Mouse (Mus musculus) kidney, adult 2 months (tissue): ENCODE data around the gene Pbxip1. TPM values are rescaled to one million over a fixed set of nuclear protein-coding genes. Genes with fewer than 3 reads are reported as not detected.

Source experiments
- DNase-seq: peaks from one replicate; pipeline ENCODE4 v3.0.0; 2021
- H3K27ac ChIP-seq: fragments of 200-500 bp; 2 replicates; pipeline ENCODE4 v1.5.1; 2012; ENCODE audit warnings: low read depth, low read length, control low read depth, inconsistent platforms; ENCODE audit not compliant: insufficient read depth
- H3K27me3 ChIP-seq: fragments of 200-500 bp; replicated peaks from 2 replicates; pipeline ENCODE4 v1.6.1; 2012; ENCODE audit warnings: mild to moderate bottlenecking, moderate library complexity, low read length, inconsistent platforms; ENCODE audit not compliant: control insufficient read depth, insufficient read depth
- H3K36me3 ChIP-seq: fragments of 200-500 bp; 2 replicates; pipeline ENCODE4 v1.6.1; 2012; ENCODE audit warnings: mild to moderate bottlenecking, moderate library complexity, low read length, inconsistent platforms; ENCODE audit not compliant: control insufficient read depth, insufficient read depth
- H3K4me1 ChIP-seq: fragments of 200-500 bp; 2 replicates; pipeline ENCODE4 v1.6.1; 2011; ENCODE audit warnings: low read length; ENCODE audit not compliant: control insufficient read depth, insufficient read depth
- H3K4me3 ChIP-seq: fragments of 200-500 bp; 2 replicates; pipeline ENCODE4 v1.5.1; 2011; ENCODE audit warnings: mild to moderate bottlenecking, low read depth, low read length, control low read depth; ENCODE audit not compliant: insufficient read depth
- CTCF ChIP-seq: fragments of 200-500 bp; conservative IDR thresholded peaks from 2 replicates; pipeline ENCODE4 v1.5.1; 2011; ENCODE audit warnings: low read depth, mild to moderate bottlenecking, control low read depth, low read length, moderate library complexity, mixed read lengths; ENCODE audit not compliant: insufficient read depth, insufficient read length
- POLR2A ChIP-seq: fragments of 200-500 bp; IDR thresholded peaks from one replicate; pipeline ENCODE4 v1.6.1; 2011; ENCODE audit warnings: low read depth, low read length, control low read depth
- WGBS: fragments of 180-500 bp; shearing (Covaris S2); methylation state at CpG from one replicate; pipeline ENCODE4 v1.1.7; 2018; 5-methylcytosine and 5-hydroxymethylcytosine counted together
- polyA plus RNA-seq: library from polyadenylated mRNA; depleted of rRNA; stranded (reverse); fragments of >200 nt; gene quantifications from 2 replicates; pipeline ENCODE4 v1.2.3, GENCODE M21; 2012

Gene Pbxip1
- polyA plus RNA-seq, 1 experiment: 61.3 TPM

DNA sequence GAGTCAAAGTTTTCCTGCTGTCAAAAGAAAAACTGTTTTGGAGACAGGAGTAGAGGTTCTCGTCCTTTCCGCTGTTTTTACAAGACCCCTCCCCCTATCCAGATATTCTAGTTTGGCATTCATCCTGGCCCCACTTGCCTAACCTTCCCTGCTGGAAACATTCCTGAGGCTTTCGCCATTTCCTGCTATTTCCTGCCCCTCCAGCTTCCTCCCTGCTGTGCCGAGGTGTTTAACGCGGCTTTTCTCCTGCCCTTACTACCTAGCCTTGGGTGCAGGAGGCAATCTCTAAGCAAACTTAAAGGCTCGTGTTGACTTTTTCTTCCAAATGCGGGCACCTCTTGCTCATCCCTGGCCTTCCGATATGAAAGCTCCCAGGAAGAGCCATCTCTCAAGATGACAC, 16.9 kb upstream of the Pbxip1 start:
- DNase-seq: peak; percentile 84
- TF ChIP-seq CTCF (no peak), POLR2A (peak; percentile 12)
- 2% methylated on average over 9 of the region's 9 CpGs for WGBS
- H3K36me3 ChIP-seq: no peaks in the 10 kb centered on the region
- peak overlapping the region; percentile 86 for H3K4me3 ChIP-seq
- peaks cover 6% of the 10 kb centered on the region; the same call in 1 of the 2 replicates for H3K4me1 ChIP-seq
- H3K27ac ChIP-seq: peak overlapping the region; percentile 96
- no peaks in the 10 kb centered on the region for H3K27me3 ChIP-seq

DNA sequence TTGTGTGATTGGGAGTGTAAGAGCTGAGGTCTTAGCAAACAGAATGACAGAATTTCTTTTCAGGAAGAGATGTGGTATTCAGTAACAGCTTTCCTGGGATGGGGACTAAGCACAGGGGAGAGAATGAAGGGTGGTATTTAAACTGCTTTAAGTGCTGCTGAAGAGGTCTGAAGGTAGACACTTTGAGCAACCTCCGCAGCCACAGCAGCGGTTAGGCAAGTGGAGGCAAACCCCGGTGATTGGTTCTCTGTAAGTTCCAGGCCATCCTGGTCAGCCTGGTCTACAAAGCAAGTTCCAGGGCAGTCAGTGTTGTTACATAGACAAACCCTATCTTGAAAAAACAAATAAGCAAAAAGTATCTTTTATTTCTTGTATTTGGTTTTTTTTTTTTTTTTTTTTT, 16.5 kb upstream of the Pbxip1 start:
- Histone ChIP-seq H3K27me3 (no peaks in the 10 kb centered on the region), H3K4me1 (peaks cover 6% of the 10 kb centered on the region; the same call in 1 of the 2 replicates), H3K27ac (peak overlapping the region; percentile 96), H3K4me3 (peak overlapping the region; percentile 86), H3K36me3 (no peaks in the 10 kb centered on the region)
- DNase-seq: no peak
- 15% methylated on average over 3 of the region's 3 CpGs for WGBS
- TF ChIP-seq CTCF (no peak), POLR2A (no peak)

DNA sequence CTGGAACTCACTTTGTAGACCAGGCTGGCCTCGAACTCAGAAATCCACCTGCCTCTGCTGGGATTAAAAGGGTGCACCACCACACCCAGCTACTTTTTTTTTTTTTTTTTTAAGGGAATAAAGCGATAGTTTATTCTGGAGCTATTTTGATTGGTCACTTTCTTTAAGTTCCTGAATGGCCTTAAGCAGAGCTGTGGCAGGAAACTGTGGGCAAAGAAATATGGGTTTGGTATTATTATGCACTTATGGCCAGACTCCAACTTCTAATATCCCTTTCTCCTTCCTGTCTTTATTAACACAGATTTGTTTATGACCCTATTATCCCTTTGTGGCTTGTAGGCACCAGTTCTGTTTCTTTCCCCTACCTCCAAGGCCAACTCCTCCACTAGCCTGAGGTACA, 16.1 kb upstream of the Pbxip1 start:
- Histone ChIP-seq H3K27ac (peak overlapping the region; percentile 74), H3K27me3 (no peaks in the 10 kb centered on the region), H3K4me3 (no peak overlapping the region), H3K4me1 (peaks cover 6% of the 10 kb centered on the region; the same call in 1 of the 2 replicates), H3K36me3 (no peaks in the 10 kb centered on the region)
- TF ChIP-seq CTCF (no peak), POLR2A (no peak)
- WGBS: 49% methylated on average over 2 of the region's 2 CpGs
- DNase-seq: no peak

DNA sequence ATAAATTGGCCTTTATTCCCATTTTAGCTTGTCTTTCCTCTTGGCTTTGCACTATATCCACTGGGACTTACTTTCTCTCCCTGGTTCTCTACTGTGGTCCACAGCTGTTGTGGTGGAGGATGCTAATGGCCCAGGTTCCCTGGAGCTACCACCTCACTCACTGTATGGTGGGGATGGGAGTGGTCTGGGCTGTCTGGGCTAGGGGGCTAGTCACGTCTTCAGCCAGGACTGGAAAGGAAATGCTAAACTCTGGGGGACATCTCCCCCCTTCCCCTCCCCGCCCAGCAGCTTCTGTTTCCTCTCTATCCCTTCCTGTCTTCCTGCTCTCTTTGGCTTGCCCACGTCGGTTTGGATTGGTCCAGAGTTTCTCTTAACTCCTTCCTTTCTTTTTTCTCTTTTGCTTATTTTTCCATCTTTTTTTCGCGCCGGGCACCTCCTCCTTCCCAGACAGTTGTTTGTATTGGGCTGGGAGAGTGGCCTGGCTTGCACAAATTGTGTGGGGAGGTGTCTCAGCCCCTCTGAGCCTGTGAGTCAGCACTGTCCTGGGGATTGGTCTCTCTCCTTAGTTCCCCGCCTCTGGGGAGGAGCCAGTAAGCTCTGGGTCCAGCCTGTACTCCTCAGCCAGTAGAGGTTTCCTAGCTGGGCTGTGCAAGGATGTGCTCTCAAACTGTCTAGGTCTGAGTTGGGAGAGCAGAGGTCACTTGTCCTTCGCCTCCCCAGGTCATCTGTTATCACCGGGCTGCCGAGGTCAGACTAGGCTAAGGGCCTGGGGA, 15.3 kb upstream of the Pbxip1 start:
- no peak for TF ChIP-seq CTCF
- no peak for TF ChIP-seq POLR2A
- Histone ChIP-seq H3K4me3 (peak overlapping the region; percentile 43), H3K4me1 (peaks cover 6% of the 10 kb centered on the region; the same call in 1 of the 2 replicates), H3K27me3 (no peaks in the 10 kb centered on the region), H3K36me3 (no peaks in the 10 kb centered on the region), H3K27ac (peak overlapping the region; percentile 74)
- 15% methylated on average over 11 of the region's 11 CpGs for WGBS
- DNase-seq: peak; percentile 87

DNA sequence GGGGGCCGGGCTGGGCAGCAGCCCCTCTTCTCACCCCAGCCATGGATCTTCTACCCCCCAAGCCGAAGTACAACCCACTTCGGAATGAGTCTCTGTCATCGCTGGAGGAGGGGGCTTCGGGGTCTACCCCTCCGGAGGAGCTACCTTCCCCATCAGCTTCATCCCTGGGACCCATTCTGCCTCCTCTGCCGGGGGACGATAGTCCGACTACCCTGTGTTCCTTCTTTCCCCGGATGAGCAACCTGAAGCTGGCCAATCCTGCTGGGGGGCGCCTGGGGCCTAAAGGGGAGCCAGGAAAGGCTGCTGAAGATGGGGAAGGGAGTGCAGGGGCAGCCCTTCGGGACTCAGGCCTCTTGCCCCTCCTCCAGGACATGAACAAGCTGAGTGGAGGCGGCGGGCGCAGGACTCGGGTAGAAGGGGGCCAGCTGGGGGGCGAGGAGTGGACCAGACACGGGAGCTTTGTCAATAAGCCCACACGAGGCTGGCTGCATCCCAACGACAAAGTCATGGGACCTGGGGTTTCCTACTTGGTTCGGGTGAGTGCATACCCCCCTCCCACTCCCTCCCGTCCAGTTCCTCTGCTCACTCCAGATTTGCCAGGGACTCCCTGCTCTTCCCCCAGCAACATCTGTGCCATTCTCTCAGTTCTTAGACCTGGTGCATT, 14.6 kb upstream of the Pbxip1 start:
- Histone ChIP-seq H3K36me3 (no peaks in the 10 kb centered on the region), H3K4me1 (peaks cover 6% of the 10 kb centered on the region; the same call in 1 of the 2 replicates), H3K4me3 (peak overlapping the region; percentile 43), H3K27me3 (no peaks in the 10 kb centered on the region), H3K27ac (no peak overlapping the region)
- WGBS: 34% methylated on average over 22 of the region's 22 CpGs
- no peak for TF ChIP-seq CTCF
- TF ChIP-seq POLR2A: no peak
- peak; percentile 20 for DNase-seq

DNA sequence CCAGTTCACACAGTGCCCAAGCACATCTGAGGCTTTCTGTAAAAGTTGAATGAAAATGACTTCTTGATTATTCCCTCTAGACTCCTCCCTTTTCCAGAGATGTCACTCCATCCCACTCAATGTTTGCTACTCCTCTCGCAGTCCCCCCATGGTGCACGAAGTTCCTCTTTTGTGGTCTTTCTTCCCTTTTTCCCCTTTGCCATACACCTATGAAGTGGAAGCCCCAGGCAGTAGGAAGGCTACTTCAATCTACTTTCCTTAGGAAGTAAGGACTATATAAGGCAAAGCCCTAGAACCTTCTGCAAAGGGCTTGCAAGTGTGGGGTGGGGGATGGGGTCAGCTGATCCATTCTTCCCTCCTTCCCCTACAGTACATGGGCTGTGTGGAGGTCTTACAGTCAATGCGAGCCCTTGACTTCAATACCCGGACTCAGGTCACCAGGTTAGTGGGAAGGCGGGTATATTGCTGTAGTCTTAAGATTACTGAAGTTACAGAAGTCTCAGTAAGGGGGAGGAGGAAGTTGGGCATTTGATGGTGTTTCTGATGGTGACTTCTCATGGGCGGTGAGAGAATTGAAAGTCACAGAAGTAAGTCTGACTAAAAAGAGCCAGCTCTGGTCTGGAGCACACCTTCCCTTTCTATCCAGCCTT, 13.8 kb upstream of the Pbxip1 start:
- Histone ChIP-seq H3K27me3 (no peaks in the 10 kb centered on the region), H3K27ac (no peak overlapping the region), H3K36me3 (no peaks in the 10 kb centered on the region), H3K4me1 (peaks cover 6% of the 10 kb centered on the region; the same call in 1 of the 2 replicates), H3K4me3 (no peak overlapping the region)
- WGBS: 71% methylated on average over 6 of the region's 6 CpGs
- no peak for TF ChIP-seq POLR2A
- TF ChIP-seq CTCF: no peak
- DNase-seq: no peak
